Mouse (Mus musculus): ENCODE measurements around the gene Izumo1r. TPM values are rescaled to one million over a fixed set of nuclear protein-coding genes. Genes with fewer than 3 reads are reported as not detected.

The Izumo1r gene
- total and polyA plus RNA-seq, 3 experiments: not detected

GRCm38 (mm10) chr9:14843901-14844300 lies 59.8 kb downstream of the Izumo1r start:
- Histone ChIP-seq H3K4me3 (ENCODE audit: control insufficient read depth in 1 of 2, insufficient read depth in 1 of 2, low read depth in 2 of 2, low read length in 2 of 2) (no peak overlapping the region), H3K79me2 (ENCODE audit: control insufficient read depth, insufficient read depth, low read length, poor library complexity) (no peaks in the 10 kb centered on the region), H3K27ac (ENCODE audit: control insufficient read depth, low read depth, low read length) (no peak overlapping the region), H3K9ac (ENCODE audit: control insufficient read depth, low read depth, low read length, poor library complexity, severe bottlenecking) (no peak overlapping the region), H3K9me3 (replicated peaks; ENCODE audit: insufficient read depth, low read length) (no peaks in the 10 kb centered on the region), H3K36me3 (ENCODE audit: control insufficient read depth in 1 of 2, insufficient read depth in 2 of 2, low read length in 2 of 2) (no peaks in the 10 kb centered on the region), H3K4me1 (ENCODE audit: control insufficient read depth in 1 of 2, insufficient read depth in 2 of 2, low read length in 2 of 2) (no peaks in the 10 kb centered on the region), H3K27me3 (ENCODE audit: control insufficient read depth in 1 of 2, insufficient read depth in 2 of 2, low read length in 2 of 2) (no peaks in the 10 kb centered on the region)
- TF ChIP-seq ZNF384 (IDR thresholded peaks at IDR 0.05; ENCODE audit: low read depth, low read length) (no peak), POLR2AphosphoS2 (IDR thresholded peaks at IDR 0.05; ENCODE audit: low read length) (no peak), MEF2A (IDR thresholded peaks at IDR 0.05; ENCODE audit: extremely low read depth, insufficient replicate concordance, low read depth, low read length, poor library complexity, severe bottlenecking) (no peak), RCOR1 (IDR thresholded peaks at IDR 0.05; ENCODE audit: low read depth, low read length) (no peak), TAL1 (IDR thresholded peaks at IDR 0.05; ENCODE audit: low read length) (no peak), USF2 (IDR thresholded peaks at IDR 0.05; ENCODE audit: borderline replicate concordance in 1 of 2, insufficient read depth in 1 of 2, low read depth in 1 of 2, low read length in 2 of 2) (no peak), USF1 (IDR thresholded peaks at IDR 0.05; ENCODE audit: low read depth, low read length) (no peak), SMC3 (IDR thresholded peaks at IDR 0.05; ENCODE audit: low read depth, low read length) (no peak), POLR2AphosphoS5 (IDR thresholded peaks at IDR 0.05; ENCODE audit: borderline replicate concordance, low read depth, low read length) (no peak), KAT2A (conservative IDR thresholded peaks at IDR 0.05; ENCODE audit: low read depth, low read length) (no peak), UBTF (IDR thresholded peaks at IDR 0.05; ENCODE audit: borderline replicate concordance, insufficient read depth, low read depth, low read length) (no peak), RAD21 (IDR thresholded peaks at IDR 0.05; ENCODE audit: low read depth, low read length) (no peak), CHD1 (IDR thresholded peaks at IDR 0.05; ENCODE audit: low read depth, low read length) (no peak)
- DNase-seq (ENCODE audit: low read depth, low spot score): no peak

GRCm38 (mm10) chr9:14843311-14843857 lies 60.4 kb downstream of the Izumo1r start:
- no peaks in the 10 kb centered on the region for H3K9me3 ChIP-seq (replicated peaks; ENCODE audit: insufficient read depth, low read length)
- no peak overlapping the region for H3K27ac ChIP-seq (ENCODE audit: control insufficient read depth, low read depth, low read length)
- no peaks in the 10 kb centered on the region for H3K36me3 ChIP-seq (ENCODE audit: control insufficient read depth in 1 of 2, insufficient read depth in 2 of 2, low read length in 2 of 2)
- no peak overlapping the region for H3K9ac ChIP-seq (ENCODE audit: control insufficient read depth, low read depth, low read length, poor library complexity, severe bottlenecking)
- no peaks in the 10 kb centered on the region for H3K27me3 ChIP-seq (ENCODE audit: control insufficient read depth in 1 of 2, insufficient read depth in 2 of 2, low read length in 2 of 2)
- H3K4me1 ChIP-seq (ENCODE audit: control insufficient read depth in 1 of 2, insufficient read depth in 2 of 2, low read length in 2 of 2): no peaks in the 10 kb centered on the region
- DNase-seq (ENCODE audit: low read depth, low spot score): no peak
- H3K79me2 ChIP-seq (ENCODE audit: control insufficient read depth, insufficient read depth, low read length, poor library complexity): no peaks in the 10 kb centered on the region
- TF ChIP-seq CTCF (IDR thresholded peaks at IDR 0.05 in 2 of 3, conservative IDR thresholded peaks at IDR 0.05 in 1 of 3; ENCODE audit: control insufficient read depth in 1 of 3, insufficient read depth in 1 of 3, low read depth in 2 of 3, low read length in 3 of 3, poor library complexity in 1 of 3, severe bottlenecking in 1 of 3): no peak
- no peak for TF ChIP-seq HCFC1 (IDR thresholded peaks at IDR 0.05; ENCODE audit: low read depth, low read length)
- 0 out of 4 replicates have a peak, but pooled peaks of 1 of the 2 experiments have one; percentile 18 for TF ChIP-seq POLR2A (IDR thresholded peaks at IDR 0.05; ENCODE audit: control insufficient read depth in 1 of 2, insufficient read depth in 1 of 2, low read depth in 1 of 2, low read length in 2 of 2, poor library complexity in 1 of 2)
- no peak for TF ChIP-seq GATA1 (IDR thresholded peaks at IDR 0.05; ENCODE audit: low read depth, low read length)
- no peak for TF ChIP-seq KAT2A (conservative IDR thresholded peaks at IDR 0.05; ENCODE audit: low read depth, low read length)
- TF ChIP-seq TAL1 (IDR thresholded peaks at IDR 0.05; ENCODE audit: low read length): no peak
- no peak overlapping the region for H3K4me3 ChIP-seq (ENCODE audit: control insufficient read depth in 1 of 2, insufficient read depth in 1 of 2, low read depth in 2 of 2, low read length in 2 of 2)

All from MEL (cell line).